ENCODE assay signal across 37 mouse cellular contexts in the genomic region with DNA sequence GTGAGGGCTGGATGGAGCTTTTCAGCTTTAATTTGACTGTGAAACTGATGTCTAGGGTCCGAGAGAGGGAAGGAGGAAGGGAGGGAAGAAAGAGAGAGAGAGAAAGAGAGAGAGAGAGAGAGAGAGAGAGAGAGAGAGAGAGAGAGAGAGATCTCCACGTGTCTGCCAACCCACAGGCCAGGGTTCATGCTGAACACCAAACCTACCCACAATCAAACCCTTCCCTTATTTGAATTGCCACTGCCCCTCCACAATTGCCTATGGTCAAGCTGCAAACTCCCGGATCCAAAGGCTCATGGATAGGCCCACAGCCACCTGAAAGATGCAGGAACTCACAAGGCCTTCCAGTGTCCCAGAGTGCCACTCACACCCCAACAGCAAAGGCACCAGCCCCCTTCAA. TPM values are rescaled to one million over a fixed set of nuclear protein-coding genes. Genes with fewer than 3 reads are reported as not detected.
DNase-seq lines count a peak whose midpoint lies in the region; ATAC-seq and TF ChIP-seq lines count a peak whose summit lies in the region.
"Had no signal": no experiment of that assay in that cellular context is flagged by ENCODE, and none has a peak within 500 bp of the region (broad histone marks: within the 10 kb centered on the region; RNA-seq: fewer than 3 reads in every experiment).

No protein-coding gene starts in this region.

- H3K4me2 ChIP-seq in hindbrain, embryonic 14.5 days (replicated peaks): peak overlapping the region; percentile 20
- H3K4me2 ChIP-seq in hindbrain, postnatal 0 days (ENCODE audit: low read depth, low read length): no peak overlapping the region
- peak overlapping the region; percentile 62 for H3K4me2 ChIP-seq in embryonic facial prominence, embryonic 13.5 days
- peak overlapping the region; percentile 61 for H3K4me2 ChIP-seq in midbrain, embryonic 12.5 days (replicated peaks)
- peak overlapping the region; percentile 15 for H3K4me2 ChIP-seq in midbrain, postnatal 0 days (ENCODE audit: low read depth, low read length, poor library complexity, severe bottlenecking)
- H3K4me2 ChIP-seq: heart, embryonic 15.5 days; hindbrain, embryonic 13.5 days; kidney, embryonic 15.5 days; limb, embryonic 12.5 days; liver, embryonic 15.5 days; lung, embryonic 14.5 days had no signal

- H3K4me1 ChIP-seq in hindbrain, embryonic 14.5 days (replicated peaks; ENCODE audit: control insufficient read depth, insufficient read depth, low read length): peaks cover 8% of the 10 kb centered on the region; the same call in 1 of the 2 replicates
- peaks cover 5% of the 10 kb centered on the region; the same call in 1 of the 2 replicates for H3K4me1 ChIP-seq in hindbrain, postnatal 0 days (ENCODE audit: insufficient read depth, low read length)
- H3K4me1 ChIP-seq in embryonic facial prominence, embryonic 13.5 days: peaks cover 49% of the 10 kb centered on the region
- peaks cover 68% of the 10 kb centered on the region for H3K4me1 ChIP-seq in midbrain, embryonic 12.5 days
- no peaks in the 10 kb centered on the region for H3K4me1 ChIP-seq in midbrain, postnatal 0 days (ENCODE audit: insufficient read depth, low read length)
- H3K4me1 ChIP-seq: liver, embryonic 15.5 days had no signal

- no peak for DNase-seq in hindbrain, embryonic 14.5 days (ENCODE audit: low spot score)
- DNase-seq in hindbrain, postnatal 0 days (ENCODE audit: low spot score): no peak
- no peak for DNase-seq in midbrain, postnatal 0 days (ENCODE audit: low spot score)
- DNase-seq in lung, postnatal 4 days: no peak
- no peak for DNase-seq in kidney, postnatal 10 days
- DNase-seq: adrenal gland, postnatal 25 days; cerebellum, adult 11-12 months; cerebellum, postnatal 10 days; gastrocnemius, postnatal 14 days; heart, adult 11 months; kidney, adult 11 months; kidney, postnatal 36 days; lung, embryonic 14.5 days; thymus, postnatal 14 days had no signal

- H3K9ac ChIP-seq in hindbrain, embryonic 14.5 days: no peak overlapping the region
- no peak overlapping the region for H3K9ac ChIP-seq in hindbrain, postnatal 0 days (replicated peaks; ENCODE audit: low read length)
- H3K9ac ChIP-seq in embryonic facial prominence, embryonic 13.5 days: no peak overlapping the region
- H3K9ac ChIP-seq in midbrain, embryonic 12.5 days (replicated peaks): 0 out of 2 replicates have a peak overlapping the region, but pooled peaks have one; percentile 31
- no peak overlapping the region for H3K9ac ChIP-seq in midbrain, postnatal 0 days (replicated peaks; ENCODE audit: low read length, poor library complexity, severe bottlenecking)
- H3K9ac ChIP-seq: heart, embryonic 15.5 days; hindbrain, embryonic 13.5 days; kidney, embryonic 15.5 days; limb, embryonic 12.5 days; liver, embryonic 15.5 days; lung, embryonic 14.5 days had no signal

- 4% methylated on average over 3 of the region's 3 CpGs for WGBS in hindbrain, embryonic 14.5 days
- WGBS in hindbrain, postnatal 0 days: 39% methylated on average over 3 of the region's 3 CpGs
- WGBS in embryonic facial prominence, embryonic 13.5 days: 7% methylated on average over 3 of the region's 3 CpGs
- 4% methylated on average over 3 of the region's 3 CpGs for WGBS in midbrain, embryonic 12.5 days
- 13% methylated on average over 3 of the region's 3 CpGs for WGBS in midbrain, postnatal 0 days

- no peak for TF ChIP-seq CTCF in hindbrain, postnatal 0 days (IDR thresholded peaks at IDR 0.05; ENCODE audit: low read depth)
- no peak for TF ChIP-seq CTCF in midbrain, postnatal 0 days (IDR thresholded peaks at IDR 0.05)

- no peak for ATAC-seq in hindbrain, embryonic 14.5 days (ENCODE audit: low FRiP score)
- ATAC-seq in hindbrain, postnatal 0 days: no peak
- ATAC-seq in embryonic facial prominence, embryonic 13.5 days (ENCODE audit: insufficient number of reproducible peaks, insufficient read depth, low FRiP score, low TSS enrichment, low read depth): no peak
- no peak for ATAC-seq in midbrain, embryonic 12.5 days (ENCODE audit: low FRiP score, low read depth)
- ATAC-seq in midbrain, postnatal 0 days (ENCODE audit: low FRiP score): no peak
- ATAC-seq: CD4-positive, CD25-positive, alpha-beta regulatory T cell, adult 4 months; forebrain, embryonic 16.5 days; inflammation-experienced regulatory T-cells, adult 6 months had no signal

- H3K4me3 ChIP-seq in hindbrain, embryonic 14.5 days (replicated peaks; ENCODE audit: low read length): no peak overlapping the region
- no peak overlapping the region for H3K4me3 ChIP-seq in hindbrain, postnatal 0 days (ENCODE audit: low read length)
- H3K4me3 ChIP-seq in embryonic facial prominence, embryonic 13.5 days: 0 out of 2 replicates have a peak overlapping the region, but pooled peaks have one; percentile 4
- 0 out of 2 replicates have a peak overlapping the region, but pooled peaks have one; percentile 10 for H3K4me3 ChIP-seq in midbrain, embryonic 12.5 days
- no peak overlapping the region for H3K4me3 ChIP-seq in midbrain, postnatal 0 days (ENCODE audit: low read depth, low read length)
- H3K4me3 ChIP-seq: forebrain, embryonic 10.5 days; heart, embryonic 10.5 days; heart, embryonic 15.5 days; hindbrain, embryonic 13.5 days; kidney, embryonic 15.5 days; layer of hippocampus, adult 2 months; left cerebral cortex, adult 2 months; limb, embryonic 12.5 days; liver, embryonic 15.5 days had no signal

- no peaks in the 10 kb centered on the region for H3K36me3 ChIP-seq in hindbrain, embryonic 14.5 days (replicated peaks; ENCODE audit: control insufficient read depth, insufficient read depth)
- no peaks in the 10 kb centered on the region for H3K36me3 ChIP-seq in hindbrain, postnatal 0 days (ENCODE audit: insufficient read depth, low read length)
- H3K36me3 ChIP-seq in embryonic facial prominence, embryonic 13.5 days: no peaks in the 10 kb centered on the region
- 0 out of 2 replicates have a peak, but pooled peaks cover 6% of the 10 kb centered on the region for H3K36me3 ChIP-seq in midbrain, embryonic 12.5 days
- no peaks in the 10 kb centered on the region for H3K36me3 ChIP-seq in midbrain, postnatal 0 days (ENCODE audit: insufficient read depth, low read length)
- H3K36me3 ChIP-seq: forebrain, embryonic 10.5 days; heart, embryonic 10.5 days; heart, embryonic 15.5 days; hindbrain, embryonic 13.5 days; kidney, embryonic 15.5 days; limb, embryonic 12.5 days; liver, embryonic 15.5 days had no signal

- peaks cover 94% of the 10 kb centered on the region for H3K27me3 ChIP-seq in hindbrain, embryonic 14.5 days (ENCODE audit: control insufficient read depth, insufficient read depth, low read length)
- peaks cover 72% of the 10 kb centered on the region for H3K27me3 ChIP-seq in hindbrain, postnatal 0 days (ENCODE audit: insufficient read depth, low read length)
- H3K27me3 ChIP-seq in embryonic facial prominence, embryonic 13.5 days: peaks cover 100% of the 10 kb centered on the region
- peaks cover 97% of the 10 kb centered on the region for H3K27me3 ChIP-seq in midbrain, embryonic 12.5 days
- peaks cover 39% of the 10 kb centered on the region for H3K27me3 ChIP-seq in midbrain, postnatal 0 days (ENCODE audit: insufficient read depth, low read length)

- no peak overlapping the region for H3K27ac ChIP-seq in hindbrain, embryonic 14.5 days
- no peak overlapping the region for H3K27ac ChIP-seq in hindbrain, postnatal 0 days
- no peak overlapping the region for H3K27ac ChIP-seq in embryonic facial prominence, embryonic 13.5 days
- H3K27ac ChIP-seq in midbrain, embryonic 12.5 days (replicated peaks): no peak overlapping the region
- H3K27ac ChIP-seq in midbrain, postnatal 0 days (ENCODE audit: low read depth, low read length): no peak overlapping the region; the same call in none of the 2 replicates
- H3K27ac ChIP-seq: forebrain, embryonic 10.5 days; heart, embryonic 10.5 days; heart, embryonic 15.5 days; hindbrain, embryonic 13.5 days; kidney, embryonic 15.5 days; layer of hippocampus, adult 2 months; left cerebral cortex, adult 2 months; limb, embryonic 12.5 days; liver, embryonic 15.5 days had no signal

- H3K9me3 ChIP-seq in hindbrain, embryonic 14.5 days (ENCODE audit: control insufficient read depth, low read length): no peaks in the 10 kb centered on the region
- H3K9me3 ChIP-seq in hindbrain, postnatal 0 days (ENCODE audit: low read length): no peaks in the 10 kb centered on the region
- H3K9me3 ChIP-seq in embryonic facial prominence, embryonic 13.5 days: no peaks in the 10 kb centered on the region
- no peaks in the 10 kb centered on the region for H3K9me3 ChIP-seq in midbrain, embryonic 12.5 days
- no peaks in the 10 kb centered on the region for H3K9me3 ChIP-seq in midbrain, postnatal 0 days (ENCODE audit: low read length)
- H3K9me3 ChIP-seq: forebrain, embryonic 10.5 days; heart, embryonic 10.5 days; heart, embryonic 15.5 days; hindbrain, embryonic 13.5 days; kidney, embryonic 15.5 days; limb, embryonic 12.5 days; liver, embryonic 15.5 days had no signal

RNA-seq across cellular contexts. Expression of a gene that starts 7.1 kb away (rescaled TPM):
- polyA plus RNA-seq in hindbrain, embryonic 14.5 days (2014; fragmentation: Nextera tagmentation; extraction: Ambion mirVana): 0.24 and 0.61 TPM in 2 replicates
- total RNA-seq in hindbrain, postnatal 0 days (2014; rRNA removed): 2.6 and 3.6 TPM in 2 replicates
- polyA plus RNA-seq in hindbrain, postnatal 0 days (2015; fragmentation: Nextera tagmentation; extraction: Ambion mirVana): 0.30 and 0.41 TPM in 2 replicates
- 2.5 and 3.5 TPM in 2 replicates for polyA plus RNA-seq in embryonic facial prominence, embryonic 13.5 days (2015; fragmentation: Nextera tagmentation; extraction: Ambion mirVana)
- 4.4 and 5.7 TPM in 2 replicates for polyA plus RNA-seq in midbrain, embryonic 12.5 days (2016; fragmentation: Nextera tagmentation; extraction: Ambion mirVana)
- total RNA-seq in midbrain, postnatal 0 days (2014; rRNA removed): 34.9 and 36.0 TPM in 2 replicates
- 3.0 and 3.4 TPM in 2 replicates for polyA plus RNA-seq in midbrain, postnatal 0 days (2015; fragmentation: Nextera tagmentation; extraction: Ambion mirVana)
- total RNA-seq: adrenal gland, adult 18-20 months; adrenal gland, postnatal 25 days; common myeloid progenitor, adult 5-6 weeks; heart, postnatal 25 days; layer of hippocampus, adult 2 months; left cerebral cortex, adult 2 months; left cerebral cortex, postnatal 25 days; liver, adult 2 months; megakaryocyte, adult 5-6 weeks; monocyte, adult 5-6 weeks had no signal
- polyA plus RNA-seq: CD4-positive, CD25-positive, alpha-beta regulatory T cell, adult 4 months; forebrain, embryonic 16.5 days; heart, embryonic 15.5 days; inflammation-experienced regulatory T-cells, adult 6 months; liver, adult 2 months; lung, embryonic 14.5 days; stomach, embryonic 14.5 days; urinary bladder, adult 2 months had no signal

Comparison
In these comparisons a context has a peak if more than half of its experiments do, and no peak if none do; other contexts are left out.
1. H3K4me3 ChIP-seq: peak in embryonic facial prominence, embryonic 13.5 days (single experiment) and midbrain, embryonic 12.5 days (single experiment); none in hindbrain, embryonic 14.5 days (single experiment), hindbrain, postnatal 0 days (single experiment) and midbrain, postnatal 0 days (single experiment).